Mouse (Mus musculus) stomach, postnatal 0 days (tissue): ENCODE results near the gene N6amt1. TPM values are rescaled to one million over a fixed set of nuclear protein-coding genes. Genes with fewer than 3 reads are reported as not detected.

ENCODE experiments used
- ATAC-seq: fragments of 200-750 bp; cut with Nextera tagmentation; 2 replicates; pipeline ENCODE4 v1.8.0; 2017; ENCODE audit not compliant: low FRiP score, low TSS enrichment
- DNase-seq: peaks from one replicate; pipeline ENCODE4 v3.0.0-alpha.2; 2016; ENCODE audit warnings: low spot score
- H3K27ac ChIP-seq: fragments of 300-500 bp; sonication (generic); replicated peaks from 2 replicates; pipeline ENCODE4 v1.5.1; 2014; ENCODE audit warnings: mild to moderate bottlenecking, control low read depth
- H3K27me3 ChIP-seq: fragments of 300-500 bp; sonication (generic); 2 replicates; pipeline ENCODE4 v1.6.1; 2014; ENCODE audit warnings: low read length; ENCODE audit not compliant: control insufficient read depth, insufficient read depth
- H3K36me3 ChIP-seq: fragments of 300-500 bp; sonication (generic); 2 replicates; pipeline ENCODE4 v1.6.1; 2014; ENCODE audit warnings: low read length, mixed read lengths; ENCODE audit not compliant: control insufficient read depth, insufficient read depth
- H3K4me1 ChIP-seq: fragments of 300-500 bp; sonication (generic); replicated peaks from 2 replicates; pipeline ENCODE4 v1.6.1; 2014; ENCODE audit warnings: antibody characterized with exemption; ENCODE audit not compliant: control insufficient read depth, insufficient read depth
- H3K4me2 ChIP-seq: fragments of 300-500 bp; sonication (generic); replicated peaks from 2 replicates; pipeline ENCODE4 v1.6.1; 2014; ENCODE audit warnings: low read depth, mild to moderate bottlenecking, control low read depth, moderate library complexity
- H3K4me3 ChIP-seq: fragments of 300-500 bp; sonication (generic); 2 replicates; pipeline ENCODE4 v1.5.1; 2014; ENCODE audit warnings: low read depth, low read length, control low read depth
- H3K9ac ChIP-seq: fragments of 300-500 bp; sonication (generic); 2 replicates; pipeline ENCODE4 v1.6.1; 2014; ENCODE audit warnings: mild to moderate bottlenecking, low read length, control low read depth, mixed read lengths
- H3K9me3 ChIP-seq: fragments of 300-500 bp; sonication (generic); 2 replicates; pipeline ENCODE4 v1.6.1; 2016; ENCODE audit warnings: low read length; ENCODE audit not compliant: control insufficient read depth
- CTCF ChIP-seq: IDR thresholded peaks from 2 replicates; pipeline ENCODE4 v1.5.1; 2016; ENCODE audit warnings: antibody characterized with exemption, low read depth, mild to moderate bottlenecking, moderate library complexity
- EP300 ChIP-seq: optimal IDR thresholded peaks from 2 replicates; pipeline ENCODE3; 2016; ENCODE audit warnings: antibody characterized with exemption
- WGBS: fragments of 180-500 bp; shearing (Covaris S2); extraction: QIAGEN DNeasy Blood & Tissue Kit; methylation state at CpG from one replicate; pipeline ENCODE4 v1.1.7; 2014; 5-methylcytosine and 5-hydroxymethylcytosine counted together
- polyA plus RNA-seq: library from polyadenylated mRNA; unstranded; fragments of >200 nt; fragmentation: Nextera tagmentation; extraction: Ambion mirVana; gene quantifications from 2 replicates; pipeline ENCODE4 v1.2.1, GENCODE M21; 2015

Gene N6amt1
- polyA plus RNA-seq = 19.9 and 20.1 TPM in 2 replicates

GRCm38 (mm10) chr16:87354075-87354583 is at the start of gene N6amt1:
Gene N6amt1, plus strand, starts transcription at chr16:87354185.
- TF ChIP-seq EP300 (no peak), CTCF (0 out of 2 replicates have a peak, but pooled peaks have one; percentile 20)

GRCm38 (mm10) chr16:87305251-87306011 is 48.6 kb upstream of the N6amt1 start:
- TF ChIP-seq CTCF (no peak), EP300 (no peak)
- ATAC-seq = no peak
- Histone ChIP-seq H3K27ac (no peak overlapping the region), H3K36me3 (no peaks in the 10 kb centered on the region), H3K4me1 (no peaks in the 10 kb centered on the region), H3K4me3 (no peak overlapping the region), H3K4me2 (no peak overlapping the region), H3K9ac (no peak overlapping the region), H3K9me3 (no peaks in the 10 kb centered on the region), H3K27me3 (no peaks in the 10 kb centered on the region)
- no peak for DNase-seq
- WGBS = 76% methylated on average over 11 of the region's 11 CpGs

More at GRCm38 (mm10) chr16:87354075-87354583, at the start of gene N6amt1:
- Histone ChIP-seq H3K4me3 (peak within 1 kb of the TSS; percentile 69), H3K9ac (peak within 1 kb of the TSS; percentile 82), H3K4me1 (no peaks in the 10 kb centered on the region), H3K27me3 (no peaks in the 10 kb centered on the region), H3K36me3 (no peaks in the 10 kb centered on the region), H3K27ac (peak within 1 kb of the TSS; percentile 95), H3K9me3 (no peaks in the 10 kb centered on the region), H3K4me2 (peak within 1 kb of the TSS; percentile 59)
- peak; percentile 92 for DNase-seq
- ATAC-seq = peak; percentile 98
- WGBS = under 1% methylated on average over 48 of the region's 48 CpGs

GRCm38 (mm10) chr16:87307109-87307735 is 46.8 kb upstream of the N6amt1 start:
- Histone ChIP-seq H3K27ac (peak overlapping the region; percentile 14), H3K4me3 (no peak overlapping the region), H3K4me2 (no peak overlapping the region; the same call in 1 of the 2 replicates), H3K9ac (no peak overlapping the region), H3K27me3 (no peaks in the 10 kb centered on the region), H3K9me3 (no peaks in the 10 kb centered on the region), H3K4me1 (no peaks in the 10 kb centered on the region), H3K36me3 (no peaks in the 10 kb centered on the region)
- DNase-seq (no peak), ATAC-seq (peak; percentile 85)
- no peak for TF ChIP-seq EP300
- TF ChIP-seq CTCF = no peak
- 23% methylated on average over 10 of the region's 10 CpGs for whole genome bisulfite sequencing

GRCm38 (mm10) chr16:87310659-87311058 is 43.3 kb upstream of the N6amt1 start:
- no peaks in the 10 kb centered on the region for H3K9me3 ChIP-seq

GRCm38 (mm10) chr16:87318200-87318811 is 35.7 kb upstream of the N6amt1 start:
- ATAC-seq = 0 out of 2 replicates have a peak, but pooled peaks have one; percentile 29
- no peaks in the 10 kb centered on the region for H3K36me3 ChIP-seq
- H3K9me3 ChIP-seq = no peaks in the 10 kb centered on the region
- no peak overlapping the region for H3K27ac ChIP-seq
- H3K4me2 ChIP-seq = no peak overlapping the region
- no peak overlapping the region for H3K4me3 ChIP-seq
- TF ChIP-seq CTCF (no peak), EP300 (no peak)
- no peaks in the 10 kb centered on the region for H3K27me3 ChIP-seq
- DNase-seq = no peak
- 69% methylated on average over 5 of the region's 5 CpGs for WGBS
- no peaks in the 10 kb centered on the region for H3K4me1 ChIP-seq
- no peak overlapping the region for H3K9ac ChIP-seq

More at GRCm38 (mm10) chr16:87310659-87311058, 43.3 kb upstream of the N6amt1 start:
- no peak for ATAC-seq
- Histone ChIP-seq H3K4me3 (no peak overlapping the region), H3K4me2 (no peak overlapping the region), H3K27me3 (no peaks in the 10 kb centered on the region), H3K4me1 (no peaks in the 10 kb centered on the region), H3K27ac (no peak overlapping the region), H3K36me3 (no peaks in the 10 kb centered on the region), H3K9ac (no peak overlapping the region)
- DNase-seq = no peak
- 78% methylated on average over 4 of the region's 4 CpGs for WGBS
- TF ChIP-seq EP300 (no peak), CTCF (no peak)
